Mouse (Mus musculus) ovary, postnatal 14 days (tissue): ENCODE data around the gene Creb5.
A peak's percentile ranks its signal among the peaks of the same experiment; 100 is the strongest.
"Not testable (repeated sequence)": the region's sequence is repeated elsewhere in the genome, so short reads cannot be mapped to it uniquely, and the experiment has no call there.

Experiments used
- DNase-seq: peaks from one replicate; pipeline ENCODE4 v3.0.0; 2022; ENCODE audit warnings: low spot score

The Creb5 gene

DNA sequence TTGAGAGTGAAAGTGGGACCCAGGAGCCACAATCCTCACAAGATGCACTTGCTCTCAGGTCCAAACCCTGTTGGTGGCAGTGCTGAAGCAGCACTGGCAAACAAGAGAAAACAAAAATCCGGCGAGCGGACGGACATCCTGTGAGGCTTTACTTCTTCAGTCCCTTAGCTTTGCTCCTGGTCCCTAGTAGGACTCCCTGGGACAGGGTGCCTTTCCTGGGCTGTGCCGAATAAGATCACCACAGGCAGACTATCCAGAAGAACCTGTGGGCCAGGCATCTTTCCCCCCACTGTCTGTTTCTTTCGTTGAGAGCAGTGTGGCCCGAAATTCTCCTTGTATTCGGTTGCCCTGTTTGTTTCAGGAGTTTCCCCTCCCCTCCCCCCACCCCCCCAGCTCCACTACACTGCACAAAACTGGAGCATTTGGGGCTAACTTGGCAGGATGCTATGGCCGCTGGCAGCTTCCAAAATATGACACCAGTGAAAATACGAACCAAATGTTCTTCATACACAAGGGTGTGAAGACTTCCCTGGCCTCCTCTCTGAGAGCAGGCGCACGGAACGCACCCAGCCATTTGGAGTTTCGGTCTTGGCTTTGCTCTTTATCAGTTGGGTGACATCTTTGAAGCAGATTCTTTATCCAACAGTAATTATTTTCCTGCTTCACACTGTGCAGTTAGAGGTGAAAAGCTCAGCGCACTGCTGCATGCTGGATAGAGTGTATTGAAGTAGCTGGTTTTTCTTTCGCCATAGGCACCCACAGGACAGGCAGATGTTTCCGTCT is 32.7 kb downstream of the Creb5 start:
- DNase-seq: no peak

DNA sequence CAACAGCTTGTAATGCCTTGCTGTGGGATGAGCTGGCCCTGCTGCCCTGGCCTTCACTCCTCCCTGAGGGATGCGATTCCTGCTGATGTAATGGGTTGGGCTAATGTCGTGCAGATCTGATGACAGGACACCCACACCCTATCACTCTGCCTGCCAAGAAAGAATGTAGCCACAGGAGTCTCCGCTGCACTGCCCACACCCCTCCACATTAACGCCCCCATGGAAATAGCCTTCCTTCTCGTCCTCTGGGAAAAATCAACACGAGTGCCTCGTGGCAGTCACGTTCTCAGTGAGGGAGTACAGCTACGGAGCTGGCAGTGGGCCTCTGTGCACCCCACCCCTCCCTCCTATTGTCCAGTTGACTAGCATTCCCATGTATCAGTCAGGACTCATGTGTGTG is 50.3 kb downstream of the Creb5 start:
- DNase-seq: no peak

DNA sequence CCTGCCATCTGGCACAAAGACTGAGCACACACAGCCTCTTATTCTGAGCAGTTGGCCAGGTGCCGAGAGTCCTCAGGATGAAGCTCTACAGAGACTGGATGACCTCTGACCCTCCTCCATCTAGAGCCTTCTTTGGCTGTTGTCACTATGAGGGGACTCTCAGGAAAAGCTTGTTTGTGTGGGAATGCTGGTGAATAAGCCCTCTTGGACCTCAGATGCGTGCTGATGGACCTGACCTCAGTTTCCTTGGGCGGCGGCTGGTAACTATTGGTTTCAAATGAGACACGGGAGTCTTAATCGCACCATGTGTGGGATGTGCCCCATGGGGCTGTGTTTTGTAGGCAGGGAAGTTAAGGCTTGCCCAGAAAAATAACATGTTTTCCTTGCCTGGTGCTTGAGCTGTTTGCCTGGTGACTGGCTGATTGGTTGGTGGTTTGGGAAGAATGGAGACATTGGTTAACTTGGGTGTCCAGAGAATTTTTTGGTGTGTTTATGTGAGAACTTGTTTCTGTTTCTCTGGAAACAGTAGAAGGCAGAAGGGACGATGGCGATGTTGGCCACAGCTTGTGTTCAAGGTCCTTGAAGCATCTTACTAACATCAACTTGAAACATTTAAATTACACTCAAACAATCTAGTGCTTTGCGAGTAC is 65.4 kb downstream of the Creb5 start:
- DNase-seq: no peak

DNA sequence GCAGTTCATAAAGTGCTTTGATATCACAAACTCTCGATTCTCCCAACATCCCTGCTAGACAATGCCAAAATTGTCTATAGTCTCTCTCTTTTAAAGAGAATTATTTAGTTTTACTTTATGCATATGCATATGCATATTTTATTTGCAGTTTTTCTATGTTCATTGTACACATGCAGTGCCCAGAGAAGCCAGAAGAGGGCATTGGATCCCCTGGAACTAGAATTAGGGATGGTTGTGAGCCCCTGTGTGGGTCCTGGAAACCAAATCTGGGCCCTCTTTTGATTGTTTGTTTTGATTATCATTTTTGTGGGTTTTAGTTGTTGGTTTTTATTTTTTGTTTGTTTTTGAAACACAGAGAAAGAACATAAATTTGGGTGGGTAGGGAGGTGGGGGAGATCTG is 69.3 kb downstream of the Creb5 start:
- no peak for DNase-seq

DNA sequence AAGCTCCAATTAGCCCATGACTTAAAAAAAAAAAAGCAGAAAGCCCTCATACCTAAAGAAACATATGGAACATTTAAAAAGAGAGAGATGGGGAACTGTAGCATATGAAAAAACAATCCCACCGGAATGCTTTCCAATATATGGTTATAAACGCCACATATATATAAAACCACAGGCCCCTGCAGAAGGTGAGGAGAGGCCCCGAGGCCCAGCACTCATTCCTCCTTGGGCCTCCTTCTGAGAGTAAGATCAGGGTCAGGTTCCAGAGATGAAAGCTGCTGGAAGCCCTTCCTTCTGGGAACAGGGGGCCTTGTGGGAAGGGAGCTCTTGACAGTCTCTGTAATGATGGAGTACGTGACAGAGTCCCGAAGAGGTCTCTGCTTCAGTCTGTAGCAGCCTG is 76.5 kb downstream of the Creb5 start:
- DNase-seq: no peak

DNA sequence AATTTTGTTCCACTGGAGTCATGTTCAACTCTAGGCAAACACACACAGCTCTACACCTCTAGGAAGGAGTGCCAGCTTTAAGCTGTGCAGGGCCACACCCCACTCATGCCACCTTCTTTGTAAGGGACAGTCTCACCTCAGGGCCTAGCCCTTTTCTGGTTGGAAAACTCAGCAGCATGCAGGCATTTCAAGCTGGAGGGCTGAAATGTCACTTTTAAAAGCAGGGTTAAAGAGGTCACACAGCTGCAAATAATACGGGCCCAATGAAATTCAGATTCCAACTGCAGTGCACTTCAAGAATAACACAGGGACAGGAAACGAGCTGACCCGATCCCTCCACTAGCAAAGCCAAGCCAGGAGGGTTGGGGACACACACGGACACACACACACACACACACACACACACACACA is 76.9 kb downstream of the Creb5 start:
- DNase-seq: no peak

DNA sequence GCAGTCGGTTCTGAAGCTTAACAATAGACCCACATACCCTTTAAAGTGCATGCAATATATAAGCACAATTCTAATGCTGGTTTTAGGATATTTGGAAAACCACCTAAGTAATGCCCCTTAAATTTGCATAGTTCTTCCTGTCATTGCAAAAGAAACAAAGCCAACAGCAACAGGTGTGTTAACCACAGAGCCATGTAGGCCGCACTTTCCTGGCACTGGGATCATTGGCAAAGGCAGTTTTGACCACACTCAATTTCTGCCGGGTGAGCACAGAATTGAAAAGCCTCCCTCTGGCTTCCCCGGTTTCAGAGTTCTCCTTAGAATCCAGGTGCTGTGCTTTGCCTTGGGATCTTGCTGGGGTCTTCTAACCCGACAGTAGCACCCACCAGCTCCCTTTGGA is 82.1 kb downstream of the Creb5 start:
- DNase-seq: no peak

DNA sequence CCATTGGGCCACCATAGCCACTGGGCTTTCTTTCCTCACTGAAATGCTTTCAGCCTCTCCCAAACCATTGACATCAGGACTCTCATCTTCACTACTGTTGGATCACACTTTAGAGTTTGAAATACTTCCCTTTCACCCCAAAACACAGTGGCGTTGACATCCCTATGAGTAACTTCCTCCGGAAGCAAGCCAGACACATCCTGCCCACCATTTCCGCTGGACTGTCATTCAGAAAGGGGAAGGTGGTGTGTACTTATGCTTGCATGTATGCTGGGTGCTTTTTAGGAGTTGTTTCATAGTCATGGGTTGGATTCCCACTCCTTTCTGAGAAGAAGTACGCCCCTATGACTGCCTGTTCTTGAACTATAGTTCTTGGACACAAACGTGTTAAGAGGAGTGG is 82.9 kb downstream of the Creb5 start:
- no peak for DNase-seq

DNA sequence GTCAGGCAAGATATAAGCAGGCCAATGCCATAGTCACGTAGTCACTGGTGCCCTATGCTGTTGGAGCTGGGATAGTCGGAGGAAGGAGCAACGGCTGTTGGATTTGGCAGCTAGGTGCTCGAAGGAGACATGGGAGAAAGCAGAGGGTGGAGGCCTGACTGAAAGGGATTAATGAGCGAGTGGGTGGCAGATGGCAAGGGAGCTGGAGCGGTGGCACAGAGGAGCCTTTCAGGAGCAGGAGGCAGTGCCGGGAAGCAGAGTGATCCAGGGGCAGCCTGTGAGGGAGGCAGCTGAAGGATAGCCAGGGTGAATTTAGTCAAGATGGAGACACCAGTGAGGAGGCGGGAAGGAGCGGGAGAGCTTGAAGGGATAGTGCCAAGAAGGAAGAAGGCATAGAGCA is 84.9 kb downstream of the Creb5 start:
- DNase-seq: no peak

DNA sequence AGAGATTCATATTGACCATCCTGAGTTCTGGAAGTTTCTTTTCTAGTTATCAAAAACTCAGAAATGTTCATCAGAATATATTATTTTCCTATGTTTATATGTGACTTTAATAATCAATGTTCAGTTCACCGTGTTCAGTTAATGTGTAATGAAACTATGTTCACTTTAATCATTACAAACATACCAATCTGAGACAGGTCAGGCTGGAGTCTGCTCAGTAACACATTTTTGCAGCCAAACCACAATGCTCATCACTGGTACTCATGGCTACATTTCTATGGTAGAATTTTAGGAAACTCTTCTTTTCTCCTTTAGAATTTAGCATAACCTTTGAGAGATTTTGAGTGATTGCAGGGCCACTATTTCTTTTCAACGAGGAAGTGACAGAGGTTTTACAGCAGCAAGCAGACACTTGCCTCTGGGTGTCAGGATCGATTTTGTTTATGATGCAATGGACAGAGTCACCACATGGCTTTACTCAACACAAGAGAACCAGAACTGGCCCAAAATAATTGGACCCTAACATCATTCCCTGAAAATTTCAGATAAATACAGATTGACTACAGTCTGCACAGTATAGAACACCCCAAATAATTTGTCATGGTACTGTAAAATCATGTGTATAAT is 87.4 kb downstream of the Creb5 start:
- no peak for DNase-seq

DNA sequence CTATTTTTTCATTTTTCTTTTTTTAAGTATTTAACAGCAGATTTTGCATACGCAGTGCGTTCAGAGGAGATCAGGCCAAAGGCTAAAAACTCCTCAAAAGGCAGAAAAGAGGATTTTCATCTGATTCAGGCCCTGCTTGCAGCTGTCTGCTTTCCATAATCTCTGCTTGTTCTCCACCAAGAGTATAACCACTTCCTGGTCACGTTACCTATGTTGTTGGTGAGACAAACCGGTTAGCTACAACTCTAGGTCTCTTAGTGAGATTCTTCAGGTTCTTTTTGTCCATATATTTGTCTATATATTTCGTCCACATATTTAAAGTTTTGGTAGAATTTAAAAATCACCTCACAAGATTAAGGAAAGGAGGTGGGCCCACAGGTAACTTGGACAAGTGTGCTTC is 102.2 kb downstream of the Creb5 start:
- DNase-seq: no peak

DNA sequence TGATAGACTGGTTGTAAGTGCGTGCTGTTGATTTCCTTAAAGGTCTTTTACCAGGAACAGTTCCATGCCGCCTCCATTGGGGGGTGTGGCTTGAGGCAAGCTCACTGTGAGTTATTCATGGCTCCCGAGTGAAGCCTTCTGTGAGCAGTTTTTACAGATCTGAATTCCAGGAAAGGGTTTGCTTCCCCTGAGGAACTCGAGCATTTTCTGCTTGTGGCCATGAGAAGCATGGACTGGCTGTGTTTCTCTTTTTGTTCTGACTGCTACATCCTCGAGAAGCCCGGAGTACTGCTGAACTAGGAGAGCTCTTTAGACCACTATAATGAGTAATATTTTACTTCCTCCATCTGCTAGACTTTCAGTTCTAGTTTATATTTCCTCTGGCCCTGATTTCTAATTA is 103.3 kb downstream of the Creb5 start:
- DNase-seq: peak; percentile 9

DNA sequence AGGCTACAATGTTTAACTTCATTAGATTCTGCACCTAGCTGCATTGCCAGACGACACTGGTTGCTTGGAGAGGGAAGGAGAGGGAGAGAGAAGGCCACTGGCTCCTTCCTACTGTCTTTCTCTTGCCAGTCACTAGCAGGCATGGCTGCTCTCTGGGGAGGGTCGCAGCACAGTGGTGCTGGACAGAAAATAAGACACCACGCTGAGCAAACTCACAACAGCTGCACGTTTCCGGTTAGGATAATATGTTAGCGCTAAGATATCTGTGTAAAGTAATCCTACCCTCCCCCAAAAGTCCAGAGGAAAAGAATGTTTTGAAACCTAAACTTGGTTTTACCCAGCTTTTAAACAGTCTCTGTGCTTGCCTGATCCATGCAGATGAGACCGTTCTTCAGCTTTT is 107.0 kb downstream of the Creb5 start:
- no peak for DNase-seq

DNA sequence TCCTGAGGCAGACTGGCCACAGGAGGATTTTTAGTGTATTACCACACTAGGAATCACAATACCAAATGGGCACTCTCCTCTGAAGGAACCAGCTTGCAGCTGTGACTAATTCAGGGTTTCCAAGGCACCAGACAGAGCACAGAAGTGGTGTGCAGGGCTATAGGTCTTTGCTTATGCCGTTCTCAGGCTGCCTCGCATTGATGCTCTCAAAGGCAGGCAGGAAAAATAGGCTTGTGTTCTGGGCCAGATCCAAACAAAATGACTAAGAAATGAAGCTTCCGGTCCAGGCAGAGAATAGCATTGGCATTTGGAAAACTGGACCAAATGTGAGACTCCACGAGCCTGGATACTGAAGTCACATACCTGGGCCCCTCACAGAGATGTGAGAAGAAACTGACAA is 108.1 kb downstream of the Creb5 start:
- no peak for DNase-seq

DNA sequence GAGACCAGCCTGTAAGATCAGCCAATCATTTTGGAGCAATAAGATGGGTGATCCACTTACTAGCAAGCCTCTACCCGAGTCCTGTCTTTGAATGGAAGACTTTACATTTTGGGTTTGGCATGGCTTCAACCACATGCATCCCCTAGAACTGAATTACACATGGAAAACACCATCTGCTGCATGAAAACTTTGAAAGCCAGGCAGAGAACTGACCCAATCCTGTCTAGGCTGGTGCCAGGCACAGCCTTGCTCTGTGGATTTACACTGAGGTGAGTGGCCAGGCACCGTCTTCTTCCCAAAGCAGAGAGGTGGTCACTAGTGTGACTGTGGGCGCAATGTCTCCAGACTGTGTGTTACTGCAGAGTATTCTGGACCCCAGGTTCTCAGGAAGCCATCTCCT is 109.4 kb downstream of the Creb5 start:
- no peak for DNase-seq

DNA sequence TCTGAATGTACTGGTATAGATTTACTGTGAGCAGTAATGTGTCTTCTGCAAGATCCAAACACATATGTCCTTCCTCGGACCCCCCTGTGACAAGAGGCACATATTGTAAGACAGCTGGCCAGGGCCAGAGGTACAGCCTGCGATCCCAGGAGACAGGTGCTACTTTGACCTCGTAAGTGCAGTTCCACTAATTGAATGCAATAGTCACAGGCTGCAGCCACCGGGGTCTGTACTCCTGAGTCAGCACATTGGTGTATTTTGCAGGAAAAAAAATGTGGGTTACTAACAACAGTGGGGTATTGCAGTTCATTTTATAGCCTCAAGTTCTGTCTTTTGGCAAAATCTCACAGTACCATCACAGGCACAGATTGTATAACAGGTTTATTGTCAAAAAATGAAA is 110.7 kb downstream of the Creb5 start:
- DNase-seq: no peak

DNA sequence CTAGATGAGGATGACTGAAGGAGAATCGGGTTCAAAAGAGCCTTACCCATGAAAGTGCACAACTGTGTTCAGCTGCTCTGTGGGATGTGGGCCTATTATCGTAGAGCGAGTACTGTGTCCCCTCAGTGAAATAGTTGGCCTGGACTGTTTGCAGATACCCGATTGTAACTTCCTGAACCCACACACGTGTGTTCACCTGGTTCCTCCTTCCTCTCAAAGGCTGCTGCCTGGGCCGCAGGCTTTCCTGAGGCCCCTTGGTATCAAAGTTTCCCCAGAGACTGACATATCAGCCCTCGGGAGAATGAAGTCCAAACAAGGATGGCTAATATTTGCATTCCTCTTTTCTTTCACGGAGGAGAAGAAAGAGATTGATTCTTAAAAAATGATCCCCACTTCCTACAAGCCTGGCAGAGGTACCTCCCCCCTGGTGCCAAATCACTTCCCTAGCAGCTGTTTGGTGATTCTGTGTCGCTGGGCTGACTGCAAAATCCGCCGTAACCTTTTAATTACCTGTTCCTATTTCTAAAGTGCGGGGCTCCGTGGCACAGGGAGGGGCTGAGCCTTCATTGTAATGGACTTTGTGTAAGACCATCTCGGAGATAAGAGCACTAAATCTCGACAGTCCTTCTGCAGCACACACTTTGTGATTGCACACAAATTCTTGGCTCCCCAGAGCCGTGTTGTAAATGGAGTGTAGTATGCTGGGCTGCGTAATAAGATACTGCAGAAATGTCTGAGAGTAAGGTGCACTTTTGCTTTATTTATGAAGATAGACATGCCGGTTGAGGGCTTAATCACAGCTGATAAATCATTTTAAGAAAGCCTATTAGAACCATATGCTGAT is 111.4 kb downstream of the Creb5 start:
- no peak for DNase-seq

DNA sequence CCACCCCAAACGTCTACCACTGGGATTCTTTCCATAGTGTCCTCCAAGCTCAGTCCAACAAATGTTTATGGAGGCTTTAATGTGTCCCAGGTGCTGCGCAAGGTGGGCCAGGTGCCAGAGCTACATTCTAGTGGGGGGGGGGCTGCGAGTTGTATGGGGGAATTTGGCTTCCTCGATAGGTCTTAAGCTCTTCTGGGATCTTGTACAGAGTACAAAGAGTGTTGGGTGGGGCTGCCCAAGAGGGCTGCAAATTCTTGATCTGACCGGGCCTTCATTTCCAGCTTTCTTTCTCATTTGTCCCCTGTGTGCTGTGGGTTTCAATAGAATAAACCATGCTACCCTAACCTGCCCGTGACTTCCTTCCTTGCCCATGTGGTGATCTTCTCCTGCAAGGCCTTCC is 114.3 kb downstream of the Creb5 start:
- no peak for DNase-seq

DNA sequence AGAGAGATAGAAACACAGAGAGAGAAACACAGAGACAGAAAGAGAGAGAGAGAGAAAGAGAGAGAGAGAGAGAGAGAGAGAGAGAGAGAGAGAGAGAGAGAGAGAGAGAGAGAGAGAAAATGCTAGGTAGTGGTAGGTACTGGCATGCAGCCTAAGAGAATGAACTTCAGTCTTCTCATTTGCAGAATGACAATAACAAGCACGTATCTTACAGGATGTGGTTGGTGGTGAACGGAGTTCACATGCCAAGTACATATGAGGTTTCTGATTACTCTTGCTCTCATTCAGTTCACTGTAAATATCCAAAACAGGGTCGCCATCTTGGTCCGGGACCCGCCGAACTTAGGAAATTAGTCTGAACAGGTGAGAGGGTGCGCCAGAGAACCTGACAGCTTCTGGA is 115.5 kb downstream of the Creb5 start:
- not testable (repeated sequence) for DNase-seq

DNA sequence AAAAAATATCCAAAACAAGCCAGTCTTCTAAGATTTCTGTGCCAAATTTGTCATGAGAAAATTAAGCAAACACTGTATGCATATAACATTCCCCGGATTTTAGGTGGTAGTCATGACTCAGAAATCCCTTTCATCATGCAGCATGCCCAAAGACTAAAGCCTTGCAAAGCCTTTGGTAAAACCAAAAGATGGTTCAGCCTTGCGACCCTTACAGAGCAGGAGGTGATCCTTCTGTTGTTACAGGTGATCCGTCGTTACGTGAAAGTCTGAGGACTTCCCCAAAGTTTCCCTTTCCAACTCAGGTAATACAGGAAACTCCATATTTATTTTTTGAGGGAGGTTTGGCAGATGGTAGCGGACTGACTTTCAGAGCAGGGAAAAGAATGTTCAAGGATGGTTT is 122.1 kb downstream of the Creb5 start:
- no peak for DNase-seq

DNA sequence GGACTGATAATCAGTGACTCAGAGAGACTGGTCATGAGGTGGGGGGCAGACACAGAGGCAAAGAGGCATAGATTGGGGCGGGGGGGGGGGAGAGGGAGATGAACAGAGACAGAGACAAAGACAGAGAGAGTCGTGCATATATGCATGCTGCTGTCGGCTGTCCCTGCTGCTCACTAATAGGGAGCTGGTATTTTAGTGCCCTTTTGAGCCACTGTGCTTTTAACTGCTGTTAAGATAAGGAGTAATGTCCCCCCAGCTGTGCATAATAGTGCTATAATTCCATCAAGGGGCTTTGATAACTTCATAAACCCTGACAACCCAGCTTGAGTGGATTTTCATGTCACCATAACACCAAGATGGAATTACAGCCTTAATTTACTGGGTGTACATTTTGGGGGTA is 134.3 kb downstream of the Creb5 start:
- no peak for DNase-seq

DNA sequence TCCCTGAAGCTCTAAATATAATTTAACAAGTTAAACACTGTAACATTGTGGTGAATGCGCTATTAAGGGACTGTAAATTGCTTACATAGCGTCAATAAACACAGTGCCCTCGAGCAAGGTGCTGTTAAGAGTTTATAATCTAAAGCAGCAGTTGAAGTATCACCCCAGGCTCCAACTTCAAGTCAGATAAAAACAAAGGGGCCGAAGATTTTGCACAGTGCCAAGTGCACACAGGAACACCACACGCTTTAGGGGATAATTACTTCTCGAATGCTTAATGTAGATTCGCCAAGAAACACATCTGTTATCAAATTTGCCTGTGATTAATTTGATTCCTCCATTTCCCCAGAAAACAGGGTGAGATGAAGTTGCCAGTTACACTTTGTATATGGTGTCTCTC is 142.3 kb downstream of the Creb5 start:
- DNase-seq: no peak

DNA sequence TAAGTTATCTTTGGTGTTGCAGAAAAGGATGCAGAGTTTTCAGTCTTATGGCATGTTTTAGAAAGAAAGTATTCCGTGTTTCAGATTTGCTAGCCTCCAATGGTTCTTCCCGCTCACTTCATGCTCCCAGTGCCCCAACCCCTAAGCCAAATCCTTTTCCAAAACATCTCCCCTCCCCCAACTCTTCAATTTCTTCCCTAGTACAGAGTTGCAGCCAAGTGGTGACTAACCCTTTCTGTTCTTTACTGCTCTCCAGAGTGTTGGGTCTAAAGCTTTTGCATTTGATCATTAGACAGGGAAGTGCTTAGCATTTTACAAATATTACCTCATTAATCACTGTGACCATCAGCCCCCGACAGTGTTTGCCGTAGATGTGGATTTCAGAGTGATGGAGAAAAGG is 142.8 kb downstream of the Creb5 start:
- DNase-seq: no peak
